Mouse (Mus musculus): ENCODE data around the gene Qpct. TPM values are rescaled to one million over a fixed set of nuclear protein-coding genes. Genes with fewer than 3 reads are reported as not detected.
A peak's percentile ranks its signal among the peaks of the same experiment; 100 is the strongest.

Qpct gene
- 1 to 10 TPM; 5.9 to 7.2 TPM for total RNA-seq (2021)

DNA sequence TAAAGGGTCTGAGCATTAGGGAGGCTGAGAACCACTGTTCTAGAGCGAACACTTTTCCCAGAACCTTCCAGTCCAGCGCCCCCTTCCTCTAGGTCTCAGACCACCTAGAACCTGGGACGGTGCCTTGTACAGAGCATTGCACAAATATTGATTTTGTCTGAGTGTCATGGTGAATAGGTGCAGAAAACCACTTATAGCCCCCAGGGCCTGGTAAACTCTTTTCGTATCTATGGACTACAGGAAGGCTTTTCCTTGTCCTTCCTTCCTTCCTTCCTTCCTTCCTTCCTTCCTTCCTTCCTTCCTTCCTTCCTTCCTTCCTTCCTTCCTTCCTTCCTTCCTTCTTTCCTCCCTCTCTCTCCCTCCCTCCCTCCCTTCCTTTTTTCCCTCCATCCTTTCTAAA lies at the start of gene Qpct:
TSS of gene Qpct (plus strand) at position 301 of the 400 bp plus-strand sequence.
- no peak for DNase-seq (ENCODE audit: low spot score)
- intact Hi-C loops (cut with DNase I), result no loop called here

DNA sequence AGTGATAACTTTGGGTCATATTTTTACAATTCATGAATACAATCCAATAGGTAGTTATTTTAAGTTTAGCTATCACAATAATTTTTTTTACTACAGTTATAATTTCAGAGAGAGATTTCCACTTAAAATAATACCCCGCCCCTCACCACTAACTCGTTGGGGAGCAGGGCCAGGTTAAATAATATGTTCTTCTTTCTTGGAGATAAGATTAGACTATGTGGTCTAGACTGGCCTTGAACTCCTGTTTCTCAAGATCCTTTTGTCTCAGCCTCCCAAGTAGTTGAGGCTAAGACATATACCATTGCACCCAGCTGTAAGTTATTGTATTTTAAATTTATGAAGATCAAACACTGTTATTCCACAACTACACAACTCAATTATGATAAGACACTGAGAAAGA lies 38.1 kb upstream of the Qpct start:
- intact Hi-C loops (cut with DNase I), result no loop called here
- no peak for DNase-seq (ENCODE audit: low spot score)

DNA sequence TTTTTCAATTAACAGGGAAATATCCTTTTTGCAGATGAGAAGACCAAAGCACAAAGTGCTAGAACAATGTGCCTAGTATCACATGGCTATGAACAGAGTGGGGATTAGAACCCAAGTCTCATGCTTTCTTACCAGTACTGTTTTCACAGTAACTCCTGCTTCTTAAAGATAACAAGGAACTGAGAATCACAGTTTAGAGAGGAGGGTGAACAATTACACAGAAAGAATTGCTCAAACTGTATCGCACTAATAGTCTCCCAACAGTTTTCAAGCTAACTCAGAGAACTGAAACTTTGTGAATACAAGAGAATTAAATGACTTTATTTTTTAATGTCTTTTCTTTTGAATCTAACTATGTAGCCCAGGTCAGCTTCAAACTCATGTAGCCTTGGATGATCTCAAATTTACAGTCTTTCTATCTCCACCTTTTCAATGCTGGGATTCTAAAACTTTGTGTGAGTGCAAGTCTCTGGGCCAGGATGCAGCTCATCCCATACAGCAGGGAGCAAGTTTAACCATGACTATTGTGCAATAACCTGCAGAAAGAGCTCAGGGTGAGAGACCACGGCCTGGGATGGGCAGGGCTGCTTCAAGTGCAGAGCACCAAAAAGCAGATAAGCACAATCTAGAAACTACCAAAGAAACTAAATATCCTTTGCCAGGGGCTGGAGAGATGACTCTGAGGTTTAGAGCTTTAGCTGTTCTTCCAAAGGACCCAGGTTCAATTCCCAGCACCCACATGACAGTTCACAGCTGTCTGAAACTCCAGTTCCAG lies 36.6 kb upstream of the Qpct start:
- intact Hi-C loops (cut with DNase I), result loop anchor here (5.0 kb wide), 1 partner anchor 38 kb away; no protein-coding TSS in a partner anchor
- no peak for DNase-seq (ENCODE audit: low spot score)

DNA sequence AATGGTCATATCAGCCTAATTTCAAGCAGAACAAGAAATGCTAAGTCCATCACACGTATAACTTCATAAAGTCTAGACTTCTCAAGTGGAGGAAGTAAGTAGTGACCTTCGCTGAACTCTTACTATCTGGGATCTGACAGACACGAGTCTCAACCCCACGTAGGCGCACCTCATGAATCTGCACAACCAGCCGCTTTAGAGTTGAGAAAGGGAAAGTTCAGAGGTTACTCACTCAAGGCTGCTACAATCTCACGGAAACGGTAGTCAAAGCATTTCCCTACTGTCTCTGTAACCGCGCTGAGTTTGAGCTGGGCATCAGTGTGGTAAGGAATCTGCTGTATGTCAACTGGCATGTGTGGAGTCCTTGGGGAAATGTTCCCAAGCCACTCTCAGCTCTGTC lies 35.9 kb upstream of the Qpct start:
- DNase-seq (ENCODE audit: low spot score), result no peak
- intact Hi-C loops (cut with DNase I), result loop anchor here (5.0 kb wide), 1 partner anchor 39 kb away; no protein-coding TSS in a partner anchor

DNA sequence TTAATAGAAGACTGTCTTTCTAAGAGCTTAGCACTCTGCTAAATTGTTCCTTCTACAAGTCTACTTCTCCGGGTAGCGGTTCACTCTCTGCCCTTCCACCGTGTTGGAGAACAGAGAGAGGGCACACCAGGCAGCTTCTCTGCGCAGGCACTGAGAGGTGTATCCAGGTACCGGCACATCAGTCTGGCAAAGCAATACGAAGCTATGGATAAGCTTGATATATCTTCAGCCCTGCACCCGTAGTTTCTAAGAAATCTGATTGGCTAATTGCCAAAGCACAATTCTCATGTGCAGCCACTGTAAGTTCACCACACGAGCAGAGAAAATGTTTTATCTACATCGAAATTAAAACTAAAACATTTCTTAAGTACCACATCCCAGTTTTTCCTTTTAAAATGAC lies 33.3 kb upstream of the Qpct start:
- intact Hi-C loops (cut with DNase I), result loop anchor here (5.0 kb wide), 1 partner anchor 41 kb away; no protein-coding TSS in a partner anchor
- DNase-seq (ENCODE audit: low spot score), result no peak

DNA sequence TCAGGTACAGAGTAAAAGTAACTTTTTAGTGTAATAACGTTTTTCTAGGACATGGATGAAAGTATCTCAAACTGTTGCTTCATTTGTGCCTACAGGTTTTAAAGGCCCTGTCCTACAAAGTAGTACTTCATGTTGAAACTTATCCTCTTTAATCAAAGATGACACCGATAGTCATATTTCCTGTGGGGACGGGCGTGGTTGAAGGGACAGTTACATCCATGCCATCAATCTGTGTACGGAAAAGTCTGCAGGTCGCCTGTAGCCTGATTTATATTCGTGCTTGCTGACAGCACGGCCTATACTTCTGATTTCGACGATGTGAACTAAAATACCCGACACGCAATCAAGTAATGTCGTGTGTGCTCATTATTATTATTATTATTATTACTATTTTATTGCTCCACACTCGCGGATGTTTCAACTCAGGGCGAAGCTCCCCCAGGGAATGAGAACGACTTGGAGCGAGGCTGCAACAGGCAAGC lies 31.9 kb upstream of the Qpct start:
- intact Hi-C loops (cut with DNase I), result loop anchor here (5.0 kb wide), 2 partner anchors 42 to 82 kb away; partner anchors contain the start of genes Cebpz and Ndufaf7
- no peak for DNase-seq (ENCODE audit: low spot score)

DNA sequence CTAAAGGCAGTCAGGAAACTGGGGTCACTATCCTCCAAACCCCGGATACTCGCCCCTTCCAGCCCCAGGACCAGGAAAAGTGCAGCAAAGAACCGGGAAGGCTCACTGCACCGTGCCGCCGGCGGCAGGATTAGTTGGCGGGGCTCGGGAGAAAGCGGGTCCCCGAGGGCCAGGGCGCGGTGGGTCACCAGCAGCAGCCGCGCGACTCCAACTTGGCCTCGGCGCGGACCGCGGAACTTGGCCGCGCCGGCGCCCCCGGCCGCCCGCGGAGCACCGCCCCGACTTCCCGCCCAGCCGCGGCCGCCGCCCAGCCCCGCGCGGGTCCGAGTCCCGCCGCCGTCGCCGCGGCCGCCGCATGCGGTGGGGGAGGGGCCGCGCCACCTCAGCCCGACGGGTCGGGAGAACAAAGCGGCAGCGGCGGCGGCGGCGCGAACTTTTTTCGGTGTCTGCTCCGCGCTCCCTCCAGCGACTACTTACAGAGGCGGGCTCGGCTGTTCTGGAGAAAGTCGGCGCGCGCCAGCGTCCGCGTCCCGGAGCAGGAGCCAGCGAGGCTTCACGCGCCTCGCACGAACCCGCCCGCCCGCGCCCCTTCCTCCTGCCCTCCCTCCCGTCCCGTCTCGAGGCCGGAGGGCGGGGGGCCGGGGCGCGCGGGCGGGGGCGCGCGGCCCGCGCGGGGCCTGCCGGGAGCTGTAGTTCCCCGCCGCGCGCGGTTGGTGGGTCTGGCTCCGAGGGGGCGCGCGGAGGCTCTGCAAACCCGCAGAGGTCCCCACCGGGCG lies 31.3 kb upstream of the Qpct start, which contains the start of gene Prkd3:
TSS of gene Prkd3 (minus strand) at position 609 of the 776 bp plus-strand sequence.
- intact Hi-C loops (cut with DNase I), result loop anchor here (5.0 kb wide), 1 partner anchor 83 kb away; the partner anchor contains the start of genes Cebpz and Ndufaf7

DNA sequence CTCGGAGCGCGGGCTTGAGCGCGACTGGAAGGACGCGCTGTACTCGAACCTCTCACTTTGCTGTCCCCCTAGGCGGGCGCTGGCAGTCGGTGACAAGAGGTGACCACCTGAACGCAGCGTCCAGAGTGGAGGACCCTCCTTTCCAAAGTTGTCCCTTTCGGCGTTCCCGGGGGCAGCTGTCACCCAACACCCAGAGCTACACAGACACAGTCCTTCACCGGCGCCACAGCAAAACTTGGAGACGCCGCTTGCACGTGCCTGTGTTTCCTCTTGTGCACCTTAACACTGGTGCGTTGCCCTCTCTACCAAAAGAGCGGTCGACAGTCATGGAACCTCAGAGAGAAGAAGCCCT lies 30.7 kb upstream of the Qpct start:
- intact Hi-C loops (cut with DNase I), result loop anchor here (5.0 kb wide), 1 partner anchor 84 kb away; the partner anchor contains the start of genes Cebpz and Ndufaf7
- no peak for DNase-seq (ENCODE audit: low spot score)

More for the DNA sequence above, 31.3 kb upstream of the Qpct start, which contains the start of gene Prkd3:
- DNase-seq (ENCODE audit: low spot score), result peak; percentile 42

DNA sequence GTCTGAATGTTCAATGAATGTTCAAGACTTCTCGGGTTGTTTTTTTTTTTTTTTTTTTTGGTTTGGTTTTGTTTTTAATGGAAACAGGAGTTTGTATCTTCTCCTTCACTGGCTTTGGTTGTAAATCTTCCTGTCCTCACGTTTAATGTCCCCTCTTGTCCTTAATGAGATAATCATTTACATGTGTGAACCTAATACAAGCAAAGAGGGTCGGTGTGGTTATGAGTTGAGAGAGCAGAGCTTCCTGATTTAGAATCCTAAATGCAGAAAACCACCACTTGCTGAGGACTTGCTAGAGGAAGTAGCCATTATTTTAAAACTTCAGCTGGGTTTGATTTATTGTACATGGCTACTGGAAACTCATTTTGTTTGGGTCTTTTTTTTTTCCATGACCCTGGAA lies 29.0 kb upstream of the Qpct start:
- intact Hi-C loops (cut with DNase I), result loop anchor here (5.0 kb wide), 1 partner anchor 85 kb away; the partner anchor contains the start of genes Cebpz and Ndufaf7
- DNase-seq (ENCODE audit: low spot score), result no peak

DNA sequence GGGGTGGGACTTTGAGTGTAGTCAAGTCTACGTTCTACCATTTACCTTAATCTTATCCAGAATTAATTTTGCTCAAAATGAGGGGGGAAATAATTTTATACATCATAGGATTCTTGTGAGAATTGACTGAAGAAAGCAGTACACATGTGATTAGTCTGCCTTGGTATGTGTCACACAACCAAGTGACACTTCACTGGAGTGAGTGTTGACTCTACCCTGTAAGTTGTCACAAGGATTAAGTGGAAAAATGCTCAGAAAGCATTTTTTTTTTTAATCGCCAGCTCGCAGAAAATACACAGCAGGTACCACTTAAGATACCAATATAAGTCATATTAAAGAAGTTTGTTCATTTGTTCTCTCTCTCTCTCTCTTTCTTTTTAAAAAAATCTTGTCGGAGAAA lies 27.2 kb upstream of the Qpct start:
- intact Hi-C loops (cut with DNase I), result loop anchor here (5.0 kb wide), 1 partner anchor 87 kb away; the partner anchor contains the start of genes Cebpz and Ndufaf7
- DNase-seq (ENCODE audit: low spot score), result no peak

DNA sequence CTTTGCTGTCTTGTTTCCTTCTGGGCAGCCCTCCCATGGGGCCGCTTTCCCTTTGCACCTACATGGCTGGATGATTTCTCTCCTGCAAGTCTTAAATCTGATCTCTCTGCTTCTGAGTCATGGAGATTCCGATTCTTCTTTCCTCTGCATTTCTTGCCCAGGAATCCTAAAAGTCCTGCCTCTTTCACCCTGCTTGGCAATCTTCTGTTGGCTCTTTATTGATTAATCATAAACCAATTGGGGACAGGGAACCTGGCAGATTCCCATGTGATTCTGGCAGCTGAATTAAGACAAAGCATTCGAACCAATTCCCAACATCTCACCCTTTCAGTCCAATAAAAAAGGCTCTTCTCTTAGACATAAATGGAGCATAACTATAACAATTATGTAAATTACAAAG lies 22.5 kb upstream of the Qpct start:
- intact Hi-C loops (cut with DNase I), result no loop called here
- no peak for DNase-seq (ENCODE audit: low spot score)

DNA sequence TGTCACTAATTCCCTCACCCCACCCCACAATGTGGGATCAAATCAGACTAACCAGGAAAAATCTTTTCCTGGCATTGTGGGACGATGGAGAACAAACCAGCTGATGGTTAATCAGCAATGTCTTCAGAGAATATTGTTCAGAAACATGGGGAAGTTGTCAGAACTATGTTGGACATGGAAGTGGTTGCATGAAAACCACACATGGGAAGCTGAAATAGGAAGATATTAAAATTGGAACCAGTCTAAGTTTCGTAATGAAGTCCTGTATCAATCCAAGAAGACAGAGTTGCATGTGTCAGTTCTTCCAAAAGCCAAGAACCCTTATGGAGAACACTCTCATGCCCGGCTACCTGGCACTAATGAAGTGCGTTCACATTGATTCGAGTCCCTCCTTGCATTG lies 20.1 kb upstream of the Qpct start:
- DNase-seq (ENCODE audit: low spot score), result no peak
- intact Hi-C loops (cut with DNase I), result no loop called here

DNA sequence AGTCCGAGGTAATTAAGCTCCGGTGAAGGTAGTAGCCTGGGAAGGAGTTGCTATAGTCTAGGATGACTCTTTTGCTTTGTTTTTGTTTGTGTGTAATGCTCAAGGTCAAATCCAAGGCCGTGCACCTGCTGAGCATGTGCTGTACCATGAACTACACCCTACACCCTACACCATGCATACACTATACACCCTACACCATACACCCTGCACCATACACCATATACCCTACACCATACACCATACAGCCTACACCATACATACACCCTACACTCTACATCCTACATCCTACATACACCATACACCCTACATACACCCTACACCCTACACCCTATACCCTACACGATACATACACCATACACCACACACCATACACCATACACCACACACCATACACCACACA lies 18.9 kb upstream of the Qpct start:
- no peak for DNase-seq (ENCODE audit: low spot score)
- intact Hi-C loops (cut with DNase I), result no loop called here

DNA sequence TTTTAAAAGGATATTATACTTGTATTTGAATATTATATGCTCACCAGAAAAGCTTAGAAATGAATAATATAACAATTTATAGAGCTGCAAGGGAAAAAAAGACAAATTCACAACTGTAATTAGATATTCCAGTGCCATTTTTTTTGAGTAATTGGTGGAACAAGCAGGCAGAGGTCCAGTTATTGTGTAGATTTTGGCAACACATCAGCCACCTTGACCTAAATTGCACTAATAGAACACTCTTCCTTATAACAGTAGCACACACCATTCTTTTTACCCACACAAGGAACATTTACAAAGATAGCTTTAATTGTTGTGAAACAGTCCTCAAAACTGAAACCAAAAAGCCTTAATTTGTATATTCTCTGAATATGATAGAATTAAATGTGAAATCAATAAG lies 12.0 kb upstream of the Qpct start:
- intact Hi-C loops (cut with DNase I), result no loop called here
- DNase-seq (ENCODE audit: low spot score), result no peak

DNA sequence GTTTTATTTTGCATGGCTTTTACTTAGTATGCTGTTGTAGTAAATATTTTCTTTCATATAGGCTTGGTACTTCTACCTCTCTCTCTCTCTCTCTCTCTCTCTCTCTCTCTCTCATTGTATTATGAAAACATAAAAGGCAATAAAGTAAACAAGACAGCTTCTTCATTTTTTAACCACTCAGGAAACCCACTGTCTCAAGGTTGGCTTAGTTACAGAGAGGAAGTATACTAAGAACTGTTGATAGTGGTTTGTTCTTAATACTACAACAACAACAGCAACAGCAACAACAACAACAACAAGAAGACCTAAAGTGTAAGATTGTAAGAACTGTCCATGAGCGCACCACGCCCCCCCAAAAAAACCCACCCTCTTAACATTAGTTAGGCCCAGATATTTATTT lies 8.0 kb upstream of the Qpct start:
- no peak for DNase-seq (ENCODE audit: low spot score)
- intact Hi-C loops (cut with DNase I), result no loop called here

DNA sequence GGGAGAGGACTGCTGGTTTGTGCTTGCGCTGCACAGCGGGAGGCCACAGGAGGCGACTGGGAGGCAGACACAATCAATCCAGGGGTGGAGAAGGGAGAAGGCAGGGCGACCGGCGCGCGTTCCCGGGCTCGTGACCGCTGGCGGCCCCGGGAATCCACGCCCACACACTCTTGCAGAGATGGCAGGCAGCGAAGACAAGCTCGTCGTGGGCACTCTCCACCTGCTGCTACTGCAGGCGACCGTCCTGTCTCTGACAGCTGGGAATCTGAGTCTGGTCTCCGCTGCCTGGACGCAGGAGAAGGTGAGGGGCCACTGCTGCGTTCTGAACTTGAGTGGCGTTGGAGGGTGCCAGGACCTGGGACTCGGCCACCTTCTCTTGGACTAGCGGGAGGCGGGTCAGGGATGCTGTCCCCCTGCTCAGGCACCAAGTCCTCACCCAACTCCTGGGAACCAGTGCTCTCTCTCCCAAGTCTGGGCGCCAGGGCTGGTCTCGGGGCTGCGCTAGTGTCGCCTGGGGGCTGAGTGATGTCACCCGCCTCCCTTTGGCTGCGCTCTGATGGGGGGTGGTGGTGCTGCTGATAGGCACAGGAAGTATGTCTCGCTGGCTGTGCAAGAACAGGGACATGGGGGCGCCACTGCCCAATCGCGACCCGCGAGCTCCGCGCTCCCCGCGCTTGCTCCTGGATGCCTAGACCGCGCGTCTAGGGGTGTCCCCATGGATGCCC lies 544 bp downstream of the Qpct start:
- intact Hi-C loops (cut with DNase I), result no loop called here

DNA sequence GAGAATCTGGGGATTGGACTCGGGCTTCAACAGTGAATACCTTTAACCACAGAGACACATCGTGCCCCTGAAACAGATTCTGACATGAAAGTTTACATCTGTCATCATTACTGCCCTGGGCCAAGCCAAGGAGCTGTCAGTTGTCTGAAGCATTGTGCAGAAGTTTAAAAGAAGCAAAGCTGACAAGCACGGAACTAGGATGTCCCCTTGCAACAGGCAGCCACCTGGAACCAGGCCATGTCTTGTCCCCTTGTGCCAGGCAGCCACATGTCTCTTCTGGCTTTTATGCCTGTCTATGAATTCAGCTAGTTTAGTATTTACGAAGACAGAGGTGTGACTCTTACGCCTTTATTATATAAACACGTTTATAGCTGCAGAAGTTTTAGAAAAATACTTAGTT lies 6.6 kb downstream of the Qpct start:
- DNase-seq (ENCODE audit: low spot score), result no peak

More for the DNA sequence above, 544 bp downstream of the Qpct start:
- DNase-seq (ENCODE audit: low spot score), result peak; percentile 49

DNA sequence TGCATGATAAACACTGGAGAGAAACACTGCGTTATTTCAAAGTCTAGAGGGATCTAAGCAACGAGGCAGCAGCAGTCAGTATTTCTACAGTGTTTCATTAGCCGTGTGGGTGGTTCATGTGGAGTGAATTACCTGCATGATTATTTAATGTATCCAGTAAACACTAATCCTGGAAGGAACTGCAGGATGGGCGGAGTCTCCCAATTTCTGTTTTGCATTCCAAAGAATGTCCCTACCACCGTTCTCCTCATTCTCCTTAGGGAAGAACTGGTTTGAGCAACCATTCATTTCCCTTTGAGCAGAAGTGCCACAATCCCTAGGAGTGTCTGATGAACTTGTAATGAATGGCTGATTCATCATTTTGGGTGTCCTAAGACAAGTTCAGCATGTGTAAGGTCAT lies 8.5 kb downstream of the Qpct start:
- intact Hi-C loops (cut with DNase I), result no loop called here
- DNase-seq (ENCODE audit: low spot score), result no peak

More for the DNA sequence above, 6.6 kb downstream of the Qpct start:
- intact Hi-C loops (cut with DNase I), result no loop called here

DNA sequence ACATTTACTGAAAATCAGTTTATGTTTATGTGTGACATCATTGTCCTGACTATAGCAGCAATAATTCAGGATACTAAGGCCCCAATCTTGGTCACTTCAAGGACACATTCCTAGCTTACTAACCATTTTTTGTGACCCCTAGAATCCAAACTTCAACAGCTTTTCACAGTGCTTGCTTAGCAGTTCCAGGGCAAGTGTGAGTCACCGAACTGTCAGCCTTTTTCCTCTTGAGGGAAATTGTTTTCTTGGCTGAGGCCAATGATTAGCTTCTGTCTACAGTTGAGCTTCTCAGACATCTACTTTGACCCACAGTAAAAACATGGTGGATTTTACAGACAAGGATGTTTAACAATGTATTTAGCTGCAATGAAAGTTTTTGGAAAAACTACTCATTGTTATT lies 12.5 kb downstream of the Qpct start:
- intact Hi-C loops (cut with DNase I), result no loop called here
- no peak for DNase-seq (ENCODE audit: low spot score)

DNA sequence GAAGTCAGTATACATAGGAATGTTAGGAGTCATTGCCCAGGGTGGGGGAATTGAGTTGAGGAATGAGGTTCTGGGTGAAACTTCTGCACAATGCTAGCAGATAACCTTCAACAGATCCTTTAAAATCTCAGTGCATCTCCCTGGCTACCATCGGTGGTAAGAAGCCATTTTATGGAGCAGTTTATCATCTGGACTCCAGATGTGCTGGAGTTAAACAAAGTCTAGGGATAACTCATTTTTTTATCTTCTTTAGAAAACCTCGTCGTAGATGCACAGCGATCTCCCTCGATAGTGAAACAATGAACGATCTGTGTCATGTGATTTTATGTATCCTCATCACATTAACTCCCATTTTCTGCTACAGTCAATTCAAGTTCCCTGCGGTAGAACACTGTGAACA lies 16.9 kb downstream of the Qpct start:
- intact Hi-C loops (cut with DNase I), result no loop called here

More for the DNA sequence above, 16.9 kb downstream of the Qpct start:
- DNase-seq (ENCODE audit: low spot score), result no peak

Data from heart, postnatal 25 days (tissue).